Mouse (Mus musculus) liver, adult 2 months (tissue): ENCODE measurements at regions not wholly inside any gene's neighbourhood (a gene's known extent, or its start where the extent isn't known, plus 50 kb on each side); places are given as distances from the start of the nearest gene placed in this dataset.

Experiments used
- DNase-seq: peaks from one replicate; pipeline ENCODE4 v3.0.0-alpha.2; 2011; ENCODE audit warnings: low read depth, low spot score; ENCODE audit errors: extremely low read depth
- H3K27ac ChIP-seq: fragments of 200-500 bp; replicated peaks from 2 replicates; pipeline ENCODE4 v1.5.1; 2012; ENCODE audit warnings: low read depth, mild to moderate bottlenecking, control low read depth, inconsistent platforms, low read length; ENCODE audit not compliant: insufficient read depth
- H3K27me3 ChIP-seq: fragments of 200-500 bp; 2 replicates; pipeline ENCODE4 v1.6.1; 2012; ENCODE audit warnings: mild to moderate bottlenecking, moderate library complexity, low read length, inconsistent platforms; ENCODE audit not compliant: control insufficient read depth, insufficient read depth
- H3K36me3 ChIP-seq: fragments of 200-500 bp; 2 replicates; pipeline ENCODE4 v1.6.1; 2012; ENCODE audit warnings: low read length, inconsistent platforms; ENCODE audit not compliant: control insufficient read depth, insufficient read depth
- H3K4me1 ChIP-seq: fragments of 200-500 bp; 2 replicates; pipeline ENCODE4 v1.6.1; 2011; ENCODE audit warnings: low read length; ENCODE audit not compliant: control insufficient read depth, insufficient read depth
- H3K4me3 ChIP-seq: fragments of 200-500 bp; 2 replicates; pipeline ENCODE4 v1.5.1; 2011; ENCODE audit warnings: low read depth, mild to moderate bottlenecking, control low read depth, low read length, moderate library complexity; ENCODE audit not compliant: insufficient read depth
- H3K79me2 ChIP-seq: fragments of 200-500 bp; 2 replicates; pipeline ENCODE4 v1.6.1; 2012; ENCODE audit warnings: inconsistent platforms, mild to moderate bottlenecking, low read length, moderate library complexity; ENCODE audit not compliant: control insufficient read depth, insufficient read depth
- H3K9ac ChIP-seq: fragments of 200-500 bp; 2 replicates; pipeline ENCODE4 v1.6.1; 2012; ENCODE audit warnings: low read depth, mild to moderate bottlenecking, control low read depth, inconsistent platforms, low read length
- CTCF ChIP-seq: fragments of 200-500 bp; IDR thresholded peaks from 2 replicates; pipeline ENCODE4 v1.5.1; 2011; ENCODE audit warnings: low read depth, low read length, control low read depth
- POLR2A ChIP-seq: fragments of 200-500 bp; IDR thresholded peaks from 2 replicates; pipeline ENCODE4 v1.6.1; 2011; ENCODE audit warnings: low read length, control low read depth; ENCODE audit not compliant: insufficient read depth; ENCODE audit errors: extremely low read depth
- WGBS: fragments of 180-500 bp; shearing (Covaris S2); methylation state at CpG from one replicate; pipeline ENCODE4 v1.1.7; 2018; 5-methylcytosine and 5-hydroxymethylcytosine counted together

DNA sequence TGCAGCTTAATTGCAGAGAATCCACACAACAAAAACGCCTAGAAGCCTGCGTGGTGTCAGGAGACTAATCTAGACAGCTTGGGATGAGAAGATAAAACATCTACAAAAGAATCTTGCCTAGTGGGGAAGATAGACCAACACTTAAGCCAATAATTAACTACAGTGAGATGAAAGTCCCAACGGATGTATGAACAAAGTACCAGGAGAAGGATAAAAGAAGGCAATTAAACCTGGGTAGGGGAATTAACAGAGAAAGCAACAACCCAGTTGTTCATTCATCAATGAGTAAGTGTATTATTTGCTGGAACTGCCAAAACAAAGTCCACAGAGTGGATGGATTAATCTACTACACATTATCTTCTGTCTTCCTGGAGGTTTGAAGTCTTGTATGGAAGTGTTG lies 99.8 kb downstream of the Olfm4 start:
- no peak overlapping the region for H3K27ac ChIP-seq
- no peak overlapping the region for H3K9ac ChIP-seq
- no peaks in the 10 kb centered on the region for H3K36me3 ChIP-seq
- no peak overlapping the region for H3K4me3 ChIP-seq
- WGBS, result 51% methylated on average over 3 of the region's 3 CpGs
- DNase-seq, result no peak
- no peaks in the 10 kb centered on the region for H3K79me2 ChIP-seq
- no peaks in the 10 kb centered on the region for H3K27me3 ChIP-seq
- H3K4me1 ChIP-seq, result no peaks in the 10 kb centered on the region
- no peak for TF ChIP-seq POLR2A
- no peak for TF ChIP-seq CTCF

DNA sequence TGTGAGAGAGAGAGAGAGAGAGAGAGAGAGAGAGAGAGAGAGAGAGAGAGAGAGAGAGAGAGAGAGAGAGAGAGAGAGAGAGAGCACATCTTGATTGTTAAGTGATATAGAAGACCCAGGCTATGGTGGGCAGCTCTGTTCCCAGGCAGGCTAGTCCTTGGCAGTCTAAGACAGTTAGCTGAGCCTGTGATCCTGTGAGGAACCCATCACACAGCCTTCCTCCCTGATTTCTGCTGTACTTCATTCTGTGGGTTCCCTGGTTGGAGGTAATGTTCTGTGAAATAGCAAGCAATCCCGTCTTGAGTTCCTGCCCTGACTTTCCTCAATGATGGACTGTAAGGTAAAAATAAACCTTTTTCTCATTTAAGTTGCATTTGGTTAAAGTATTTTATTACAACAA lies 113.4 kb downstream of the Olfm4 start:
- DNase-seq, result no peak
- H3K4me3 ChIP-seq, result no peak overlapping the region
- no peaks in the 10 kb centered on the region for H3K36me3 ChIP-seq
- no peaks in the 10 kb centered on the region for H3K27me3 ChIP-seq
- H3K27ac ChIP-seq, result no peak overlapping the region
- H3K79me2 ChIP-seq, result no peaks in the 10 kb centered on the region
- no peak for TF ChIP-seq CTCF
- no peak for TF ChIP-seq POLR2A
- 66% methylated on average over 1 of the region's 1 CpGs for WGBS
- no peaks in the 10 kb centered on the region for H3K4me1 ChIP-seq
- no peak overlapping the region for H3K9ac ChIP-seq

DNA sequence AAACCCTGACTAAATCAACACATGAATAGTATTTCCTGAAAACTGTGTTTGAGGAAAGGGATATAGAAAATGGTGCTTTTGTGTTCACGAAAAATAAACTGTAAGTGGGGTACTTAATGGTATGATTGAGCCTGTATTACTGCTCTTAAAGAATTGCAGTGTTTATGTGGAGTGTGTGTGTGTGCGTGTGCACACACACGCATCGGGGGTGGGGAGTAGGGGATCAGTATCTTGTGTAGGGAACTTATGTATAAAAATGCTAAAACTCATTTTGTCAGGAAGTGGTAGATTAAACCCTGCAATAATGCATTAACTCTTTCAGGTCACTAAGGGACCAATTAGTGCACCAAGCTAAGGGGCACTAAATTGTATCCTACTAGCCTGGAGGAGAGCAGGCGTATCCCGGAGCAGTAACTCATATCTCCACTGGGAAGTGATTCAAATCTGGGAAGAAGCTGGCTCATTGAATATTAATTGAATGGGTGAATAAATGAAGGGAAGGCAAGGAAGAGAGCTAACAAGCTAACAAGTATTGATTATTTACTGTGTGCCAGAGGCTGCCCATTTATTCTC lies 129.3 kb downstream of the Olfm4 start:
- Histone ChIP-seq H3K79me2 (no peaks in the 10 kb centered on the region), H3K4me3 (no peak overlapping the region), H3K4me1 (no peaks in the 10 kb centered on the region), H3K36me3 (no peaks in the 10 kb centered on the region), H3K27ac (no peak overlapping the region), H3K9ac (no peak overlapping the region), H3K27me3 (no peaks in the 10 kb centered on the region)
- 85% methylated on average over 6 of the region's 6 CpGs for WGBS
- no peak for DNase-seq
- no peak for TF ChIP-seq CTCF
- TF ChIP-seq POLR2A, result no peak

DNA sequence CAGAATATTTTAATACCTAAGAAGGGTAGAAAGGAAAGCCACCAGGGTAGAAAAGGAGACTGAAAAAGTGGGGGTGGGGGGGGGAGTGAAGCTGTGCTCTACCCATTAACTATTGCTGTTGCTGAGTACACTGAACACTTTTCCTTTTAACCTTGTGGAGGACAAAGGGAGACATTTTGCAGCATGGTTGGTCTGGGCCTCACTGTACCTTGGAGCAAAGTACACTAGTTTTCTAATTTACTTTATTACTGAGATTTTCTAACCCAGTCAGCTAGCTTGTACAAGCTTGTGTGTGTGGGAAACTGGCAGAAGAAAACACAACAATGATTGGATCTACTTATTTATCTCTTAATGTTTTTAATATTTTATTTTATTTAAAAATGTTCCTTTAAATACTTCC lies 130.4 kb downstream of the Olfm4 start:
- no peak for DNase-seq

GRCm38 (mm10) chr14:80125156-80125555 lies 141.3 kb downstream of the Olfm4 start:
- no peak for DNase-seq
- WGBS, result 72% methylated on average over 4 of the region's 4 CpGs
- Histone ChIP-seq H3K36me3 (no peaks in the 10 kb centered on the region), H3K4me3 (no peak overlapping the region), H3K79me2 (no peaks in the 10 kb centered on the region), H3K9ac (no peak overlapping the region), H3K27ac (no peak overlapping the region), H3K4me1 (no peaks in the 10 kb centered on the region), H3K27me3 (no peaks in the 10 kb centered on the region)
- TF ChIP-seq CTCF (no peak), POLR2A (no peak)

More for the DNA sequence above, 130.4 kb downstream of the Olfm4 start:
- Histone ChIP-seq H3K9ac (no peak overlapping the region), H3K4me3 (no peak overlapping the region), H3K4me1 (no peaks in the 10 kb centered on the region), H3K36me3 (no peaks in the 10 kb centered on the region), H3K79me2 (no peaks in the 10 kb centered on the region), H3K27ac (no peak overlapping the region), H3K27me3 (no peaks in the 10 kb centered on the region)
- TF ChIP-seq CTCF (no peak), POLR2A (no peak)

- Histone ChIP-seq H3K79me2 (no peaks in the 10 kb centered on the region), H3K4me3 (no peak overlapping the region), H3K4me1 (no peaks in the 10 kb centered on the region), H3K36me3 (no peaks in the 10 kb centered on the region), H3K9ac (no peak overlapping the region), H3K27me3 (no peaks in the 10 kb centered on the region), H3K27ac (no peak overlapping the region)
- no peak for DNase-seq
- WGBS, result 74% methylated on average over 2 of the region's 2 CpGs
- TF ChIP-seq POLR2A (no peak), CTCF (no peak)
Measured at GRCm38 (mm10) chr14:80128181-80128580, 144.3 kb downstream of the Olfm4 start.
